Mouse (Mus musculus) brain, embryonic 14.5 days (tissue): ENCODE results near the gene Guk1.

Experiments used
- CTCF ChIP-seq: fragments of 200-500 bp; IDR thresholded peaks from 2 replicates; pipeline ENCODE4 v1.5.1; 2012; ENCODE audit warnings: inconsistent platforms, mild to moderate bottlenecking, moderate library complexity, borderline replicate concordance; ENCODE audit not compliant: insufficient read depth, insufficient read length; ENCODE audit errors: extremely low read depth
- POLR2A ChIP-seq: fragments of 200-500 bp; IDR thresholded peaks from 2 replicates; pipeline ENCODE4 v1.6.1; 2012; ENCODE audit warnings: mild to moderate bottlenecking, inconsistent platforms, borderline replicate concordance; ENCODE audit not compliant: poor library complexity, insufficient read depth, insufficient read length, severe bottlenecking; ENCODE audit errors: extremely low read depth

- TF ChIP-seq CTCF = peak; percentile 64
- no peak for TF ChIP-seq POLR2A
Observed at GRCm38 (mm10) chr11:59209003-59209441, 17.0 kb upstream of the Guk1 start.
